Mouse (Mus musculus) lung, adult 2 months (tissue): ENCODE measurements around the gene Kif3b.

Experiments used
- CTCF ChIP-seq: fragments of 200-500 bp; IDR thresholded peaks from 2 replicates; pipeline ENCODE4 v1.5.1; 2011; ENCODE audit warnings: mild to moderate bottlenecking, low read length, control low read depth; ENCODE audit not compliant: insufficient read depth
- POLR2A ChIP-seq: fragments of 200-500 bp; IDR thresholded peaks from 2 replicates; pipeline ENCODE4 v1.6.1; 2011; ENCODE audit warnings: low read depth, mild to moderate bottlenecking, control low read depth, low read length, borderline replicate concordance; ENCODE audit errors: extremely low read depth

DNA sequence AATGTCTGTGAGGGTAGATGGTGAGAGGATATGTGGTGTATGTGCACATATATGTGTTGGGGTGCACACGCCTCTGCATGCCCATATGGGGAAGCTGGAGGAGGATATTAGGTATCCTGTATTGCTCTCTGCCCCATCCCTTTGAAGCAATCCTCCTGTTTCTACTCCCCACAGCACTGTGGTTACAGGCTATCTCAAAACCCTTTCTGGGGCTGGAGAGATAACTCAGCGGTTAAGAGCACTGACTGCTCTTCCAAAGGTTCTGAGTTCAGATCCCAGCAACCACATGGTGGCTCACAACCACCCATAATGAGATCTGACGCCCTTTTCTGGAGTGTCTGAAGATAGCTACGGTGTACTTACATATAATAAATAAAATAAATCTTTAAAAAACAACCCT lies 4.7 kb upstream of the Kif3b start:
- TF ChIP-seq CTCF (no peak), POLR2A (no peak)
